12 mouse cellular contexts compared by ENCODE assay signal in the genomic region with DNA sequence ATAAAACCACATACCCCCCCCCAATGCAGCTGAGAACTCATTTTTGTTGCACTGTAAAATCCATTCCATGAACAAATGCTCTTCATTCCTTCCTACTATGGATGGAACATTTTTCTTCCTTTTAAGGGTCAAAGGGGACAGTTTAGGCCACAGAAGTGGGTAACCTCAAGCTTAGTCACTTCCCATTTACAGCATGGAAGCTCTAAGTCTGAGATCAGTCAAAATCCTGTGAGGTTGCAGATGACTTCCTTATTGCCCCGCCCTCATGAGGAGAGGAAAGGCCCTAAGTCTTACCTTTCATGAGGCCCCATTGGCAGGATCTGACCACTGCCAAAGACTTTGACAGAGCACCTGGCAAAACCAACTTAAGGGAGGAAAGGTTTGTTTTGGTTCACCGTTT.
"Had no signal": no experiment of that assay in that cellular context is flagged by ENCODE, and none has a peak within 500 bp of the region (broad histone marks: within the 10 kb centered on the region; RNA-seq: fewer than 3 reads in every experiment).

No protein-coding gene starts in this region.

- DNase-seq: kidney, adult 11 months; lung, embryonic 14.5 days; lung, postnatal 14 days; right cerebral cortex, postnatal 25 days; thymus, postnatal 36 days had no signal

- H3K9me3 ChIP-seq: limb, embryonic 10.5 days; liver, embryonic 12.5 days; megakaryocyte, embryonic 14.5 days; midbrain, embryonic 15.5 days; neural tube, embryonic 13.5 days had no signal

- H3K27ac ChIP-seq: kidney, postnatal 0 days; layer of hippocampus, adult 2 months; limb, embryonic 10.5 days; liver, embryonic 12.5 days; midbrain, embryonic 15.5 days; neural tube, embryonic 13.5 days had no signal

- H3K4me1 ChIP-seq: limb, embryonic 10.5 days; liver, embryonic 12.5 days; midbrain, embryonic 15.5 days; neural tube, embryonic 13.5 days had no signal

- H3K27me3 ChIP-seq: liver, embryonic 12.5 days; midbrain, embryonic 15.5 days; neural tube, embryonic 13.5 days had no signal

- H3K4me3 ChIP-seq: layer of hippocampus, adult 2 months; limb, embryonic 10.5 days; liver, embryonic 12.5 days; megakaryocyte, embryonic 14.5 days; midbrain, embryonic 15.5 days; neural tube, embryonic 13.5 days had no signal

- H3K36me3 ChIP-seq: limb, embryonic 10.5 days; liver, embryonic 12.5 days; midbrain, embryonic 15.5 days; neural tube, embryonic 13.5 days had no signal

- ATAC-seq: liver, embryonic 12.5 days; midbrain, embryonic 15.5 days had no signal
